Mouse (Mus musculus) fat pad, adult 2 months (tissue): Measurements from ENCODE around the gene Tha1.

Source experiments
- DNase-seq: peaks from one replicate; pipeline ENCODE4 v3.0.0-alpha.2; 2011; ENCODE audit warnings: low read depth, low spot score; ENCODE audit errors: extremely low read depth

Tha1 gene

GRCm38 (mm10) chr11:117826164-117826563 lies 47.1 kb downstream of the Tha1 start:
- no peak for DNase-seq

- peak; percentile 95 for DNase-seq
Observed at GRCm38 (mm10) chr11:117825333-117826101, 47.8 kb downstream of the Tha1 start, which contains the start of the genes Afmid and Tk1. Gene Afmid (plus strand): TSS chr11:117825924. Gene Tk1 (minus strand): TSS chr11:117826092.

DNA sequence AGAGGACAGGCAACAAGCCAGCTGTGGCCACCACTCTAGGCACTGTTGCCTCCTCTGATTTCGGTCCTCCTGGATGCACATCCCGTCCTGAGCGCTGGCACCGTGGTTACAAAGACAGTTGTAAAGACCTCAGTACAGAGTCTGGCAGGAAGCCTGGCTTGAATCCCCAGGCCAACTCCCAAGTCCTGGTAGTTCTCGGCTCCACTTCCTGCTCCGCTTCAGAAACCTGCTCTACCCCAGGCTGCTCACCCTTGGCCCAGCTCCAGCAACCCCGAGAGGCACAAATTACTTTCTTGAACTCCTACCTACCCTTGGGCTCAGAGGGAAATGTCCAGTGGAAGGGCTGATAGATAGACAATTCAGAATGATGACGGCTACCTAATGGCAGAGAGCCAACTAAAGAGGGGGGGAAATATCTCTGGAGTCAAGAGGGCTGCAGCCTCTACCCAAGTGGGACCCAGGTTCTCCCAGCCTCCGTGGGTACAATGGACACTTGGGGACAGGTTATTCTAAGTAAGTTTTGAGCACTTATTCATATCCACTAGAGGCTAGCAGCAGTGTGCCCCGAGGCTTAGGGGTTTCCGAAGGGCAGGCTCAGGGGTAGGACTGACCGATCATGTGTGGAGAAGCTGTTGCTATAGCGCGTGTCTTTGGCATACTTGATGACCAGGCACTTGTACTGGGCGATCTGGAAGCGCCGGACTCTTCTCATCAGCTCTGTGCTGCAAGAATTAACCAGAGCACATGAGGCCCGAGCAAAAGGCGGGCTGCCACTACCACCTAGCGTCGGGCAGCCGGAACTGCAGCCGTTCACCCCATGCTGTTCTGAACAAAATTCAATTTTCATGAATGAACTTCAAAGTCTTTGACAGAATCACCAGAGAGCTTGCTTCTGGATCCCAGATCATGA lies 49.0 kb downstream of the Tha1 start:
- DNase-seq = peak; percentile 71

GRCm38 (mm10) chr11:117823411-117823810 lies 49.9 kb downstream of the Tha1 start:
- no peak for DNase-seq

- no peak for DNase-seq
Observed at GRCm38 (mm10) chr11:117822728-117823241, 50.5 kb downstream of the Tha1 start.

GRCm38 (mm10) chr11:117821868-117822267 lies 51.4 kb downstream of the Tha1 start:
- no peak for DNase-seq

- DNase-seq = no peak
Observed at GRCm38 (mm10) chr11:117820173-117820572, 53.1 kb downstream of the Tha1 start.

DNA sequence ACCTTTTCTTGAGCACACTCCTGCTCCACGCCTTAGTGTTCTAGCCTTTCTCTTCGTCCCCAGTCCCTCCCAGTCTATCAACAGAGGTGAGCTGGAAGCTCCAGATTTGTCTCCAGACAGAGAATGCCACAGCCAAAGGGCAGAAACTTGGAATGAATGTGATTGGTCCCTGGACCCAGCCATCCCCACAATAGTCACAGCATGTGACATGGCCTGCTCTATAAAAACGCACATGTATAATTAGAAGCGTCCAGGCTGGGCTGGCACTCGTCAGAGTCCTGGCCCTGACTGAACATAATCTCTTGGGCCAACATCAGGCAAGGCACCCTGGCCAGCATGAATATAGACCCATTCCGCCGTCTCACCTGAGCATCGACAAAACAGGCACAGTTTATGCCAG lies 54.2 kb downstream of the Tha1 start:
- DNase-seq = no peak
